Mouse (Mus musculus): ENCODE results near the gene Irak2.
"Not testable (repeated sequence)": the region's sequence is repeated elsewhere in the genome, so short reads cannot be mapped to it uniquely, and the experiment has no call there.

Irak2 gene

GRCm38 (mm10) chr6:113697222-113698205 is 59.2 kb downstream of the Irak2 start:
- DNase-seq = peak; percentile 26

GRCm38 (mm10) chr6:113712718-113713117 is 74.5 kb downstream of the Irak2 start:
- no peak for DNase-seq

DNA sequence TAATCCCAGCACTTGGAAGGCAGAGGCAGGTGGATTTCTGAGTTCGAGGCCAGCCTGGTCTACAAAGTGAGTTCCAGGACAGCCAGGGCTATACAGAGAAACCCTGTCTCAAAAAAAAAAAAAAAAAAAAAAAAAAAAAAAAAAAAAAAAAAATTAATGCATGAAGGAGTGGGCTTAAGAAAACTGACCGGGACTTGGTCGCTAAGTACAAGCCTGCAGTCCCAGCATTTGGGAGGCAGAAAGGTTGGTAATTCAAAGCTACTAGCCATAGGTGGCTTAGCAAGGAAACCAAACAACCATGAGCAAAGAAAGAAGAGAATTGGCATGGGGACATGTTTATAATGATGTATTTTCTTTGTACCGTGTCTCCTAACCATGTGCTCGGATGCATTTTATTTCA is 75.1 kb downstream of the Irak2 start:
- DNase-seq = not testable (repeated sequence)

- no peak for DNase-seq
Observed at GRCm38 (mm10) chr6:113714276-113714675, 76.0 kb downstream of the Irak2 start.

DNA sequence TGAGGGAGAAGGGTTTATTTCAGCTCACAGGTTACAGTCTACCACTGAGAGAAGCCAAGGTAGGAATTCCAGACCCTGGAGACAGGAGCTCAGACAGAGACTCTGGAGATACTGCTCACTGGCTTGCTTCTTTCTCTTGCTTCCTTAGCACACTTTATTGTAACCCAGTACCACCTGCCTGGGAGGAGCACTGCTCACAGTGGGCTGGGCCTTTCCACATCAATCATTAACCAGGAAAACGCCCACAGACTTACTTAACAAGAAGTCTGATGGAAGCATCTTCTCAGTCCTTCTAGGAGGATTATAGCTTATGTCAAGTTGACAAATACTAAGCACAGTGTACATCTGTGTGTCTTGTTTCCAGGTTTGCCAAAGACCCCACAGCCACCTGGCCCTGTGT is 76.5 kb downstream of the Irak2 start:
- no peak for DNase-seq

GRCm38 (mm10) chr6:113717541-113717940 is 79.3 kb downstream of the Irak2 start:
- no peak for DNase-seq

DNA sequence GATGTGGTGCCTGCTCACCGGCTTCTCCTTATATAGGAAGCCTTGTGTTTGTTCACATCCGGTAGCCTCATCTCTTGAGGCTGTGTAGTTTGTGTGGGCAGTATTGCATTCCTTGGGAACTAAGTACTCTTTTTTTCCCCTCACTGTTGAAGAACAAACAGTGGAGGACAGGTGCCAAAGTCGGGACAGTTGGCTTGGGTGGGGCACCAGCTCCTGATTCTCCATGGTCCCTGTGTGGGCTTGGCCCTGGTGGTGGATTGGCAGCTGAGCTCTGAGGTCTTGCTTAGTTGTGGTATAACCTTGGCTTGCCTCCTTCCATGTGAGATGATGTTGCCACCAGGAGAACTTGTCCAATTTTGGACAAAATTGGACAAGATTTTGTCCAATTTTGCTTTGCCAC is 81.6 kb downstream of the Irak2 start, which contains the start of gene Ghrl:
TSS of gene Ghrl (minus strand) at position 3 of the 400 bp plus-strand sequence.
- no peak for DNase-seq

DNA sequence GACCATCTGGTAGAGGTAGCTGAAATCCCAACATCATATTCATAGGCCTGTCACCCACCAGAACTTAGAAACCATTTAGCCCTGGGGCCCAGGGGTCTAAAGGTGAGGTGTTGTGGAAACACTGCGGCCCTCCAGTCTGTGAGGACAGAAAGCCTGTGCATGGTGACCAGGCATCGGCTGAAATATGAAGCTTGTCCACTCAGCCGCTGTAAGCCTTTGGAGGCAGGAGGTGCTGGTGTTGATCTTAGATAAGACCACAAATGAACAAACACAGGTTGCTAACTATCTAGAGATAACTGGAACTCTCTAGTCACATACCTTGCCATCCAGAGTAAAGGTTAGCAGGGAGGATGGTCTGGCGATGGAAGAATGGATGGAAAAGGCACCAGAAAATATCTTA is 82.8 kb downstream of the Irak2 start:
- DNase-seq = no peak

- DNase-seq = no peak
Observed at GRCm38 (mm10) chr6:113728181-113728580, 89.9 kb downstream of the Irak2 start.

DNA sequence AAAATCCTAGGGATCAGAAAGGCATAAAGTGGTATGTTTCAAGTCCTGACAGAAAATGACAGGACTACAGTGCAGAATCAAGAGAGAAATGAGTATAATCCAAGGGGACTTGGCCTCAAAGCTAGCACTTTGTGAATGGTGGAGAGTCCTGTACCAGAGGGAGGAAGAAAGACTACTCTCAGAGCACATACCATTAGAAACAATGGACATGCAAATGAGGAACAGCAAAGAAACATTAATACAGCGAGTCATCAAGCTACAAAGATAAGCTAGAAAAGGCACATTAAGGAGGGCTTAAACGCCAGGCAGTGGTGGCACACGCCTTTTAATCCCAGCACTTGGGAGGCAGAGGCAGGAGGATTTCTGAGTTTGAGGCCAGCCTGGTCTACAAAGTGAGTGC is 93.0 kb downstream of the Irak2 start:
- DNase-seq = no peak

DNA sequence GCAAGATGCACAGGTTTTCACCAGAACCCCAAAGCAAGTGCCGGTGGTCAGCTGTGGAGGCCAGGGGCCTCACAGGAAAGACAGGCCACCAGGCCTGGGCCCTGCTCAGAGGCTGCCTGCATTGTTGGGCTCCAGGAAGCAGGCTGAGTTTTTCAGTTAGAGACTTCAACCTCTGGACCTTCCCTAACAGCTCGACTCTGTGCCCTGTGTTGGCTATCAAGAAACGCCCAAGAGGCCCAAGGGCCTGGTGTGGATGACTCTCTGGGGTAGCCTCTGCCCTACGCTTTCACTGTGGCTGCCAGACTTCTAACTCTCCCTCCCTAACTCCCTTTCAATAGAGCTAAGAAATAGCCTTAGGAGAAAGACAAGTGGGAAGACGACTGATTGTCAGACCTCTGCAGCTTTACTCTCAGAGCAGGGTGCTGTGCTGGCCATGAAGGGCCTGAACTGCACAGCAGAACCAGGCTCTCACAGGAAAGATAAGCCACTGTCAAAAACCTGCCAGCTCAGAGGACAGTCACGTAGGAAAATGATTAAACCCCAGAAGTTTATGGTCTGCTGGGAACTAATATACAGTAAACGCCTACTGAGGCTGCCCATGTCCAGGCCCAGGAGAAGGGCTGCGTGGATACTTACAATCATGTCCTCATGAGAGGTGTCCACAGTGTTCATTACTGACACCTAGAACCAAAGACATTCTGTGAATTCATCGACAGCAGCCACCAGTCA is 99.2 kb downstream of the Irak2 start:
- DNase-seq = no peak

GRCm38 (mm10) chr6:113740236-113741217 is 102.3 kb downstream of the Irak2 start, which contains the start of gene Sec13:
Gene Sec13, minus strand, starts transcription at chr6:113740743.
- DNase-seq = peak; percentile 85

DNA sequence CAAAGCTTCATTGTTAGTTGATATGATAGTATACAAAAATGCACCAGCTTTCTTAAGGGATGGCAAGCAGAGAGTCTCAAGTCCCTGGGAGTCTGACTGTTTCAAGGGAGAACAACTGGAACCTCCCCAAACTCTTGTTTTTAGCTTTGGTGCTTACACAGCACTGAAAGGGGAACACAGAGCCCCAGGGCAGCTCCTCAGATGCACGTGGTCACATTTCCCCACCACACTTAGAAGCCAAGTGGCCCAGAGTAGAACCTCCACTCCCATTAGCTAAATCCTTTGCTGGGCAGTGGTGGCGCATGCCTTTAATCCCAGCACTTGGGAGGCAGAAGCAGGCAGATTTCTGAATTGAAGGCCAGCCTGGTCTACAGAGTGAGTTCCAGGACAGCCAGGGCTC is 103.2 kb downstream of the Irak2 start:
- no peak for DNase-seq

DNA sequence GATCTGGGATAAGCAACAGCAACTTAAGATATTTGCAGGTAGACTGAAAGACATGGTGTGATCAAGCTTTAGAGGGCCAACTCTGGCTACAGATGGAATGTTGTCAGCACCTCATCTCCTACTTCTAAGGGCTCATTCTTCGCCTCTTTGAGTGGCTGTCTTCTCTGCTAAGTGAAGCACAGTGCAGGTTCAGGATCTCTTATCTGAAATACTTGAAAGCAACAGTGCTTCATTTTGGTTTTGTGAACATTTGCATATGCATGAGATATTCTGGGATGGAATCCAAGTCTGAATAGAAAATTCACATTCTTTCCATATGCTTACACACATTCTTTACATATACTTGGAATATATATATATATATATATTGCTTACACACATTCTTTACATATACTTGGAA is 104.1 kb downstream of the Irak2 start:
- DNase-seq = no peak

DNA sequence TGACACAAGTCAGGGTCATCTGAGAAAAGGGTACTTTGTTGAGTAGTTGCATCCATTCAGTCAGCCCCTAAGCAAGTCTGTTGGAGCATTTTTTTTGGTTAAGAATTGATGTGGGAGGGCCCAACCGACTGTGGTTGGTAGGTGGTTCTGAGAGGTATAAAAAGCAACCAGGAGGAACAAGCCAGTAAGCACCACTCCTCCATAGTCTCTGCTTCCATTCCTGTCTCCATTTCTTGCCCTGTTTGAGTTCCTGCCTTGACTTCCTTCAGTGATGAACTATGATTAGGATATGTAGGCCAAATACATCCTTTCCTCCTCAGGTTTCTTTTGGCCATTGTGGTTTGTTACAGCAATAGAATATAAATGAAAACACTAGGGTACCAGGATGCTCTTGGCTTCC is 104.8 kb downstream of the Irak2 start:
- DNase-seq = no peak
